Mouse (Mus musculus) lung, embryonic 16.5 days (tissue): ENCODE measurements around the gene Fanci. TPM values are rescaled to one million over a fixed set of nuclear protein-coding genes. Genes with fewer than 3 reads are reported as not detected.
A peak's percentile ranks its signal among the peaks of the same experiment; 100 is the strongest.

Experiments
- ATAC-seq: fragments of 200-750 bp; cut with Nextera tagmentation; 2 replicates; pipeline ENCODE4 v1.8.0; 2017; ENCODE audit warnings: low read depth, mild to moderate bottlenecking, moderate library complexity
- H3K27ac ChIP-seq: fragments of 300-500 bp; sonication (generic); 2 replicates; pipeline ENCODE4 v1.5.1; 2014; ENCODE audit warnings: mild to moderate bottlenecking, control low read depth, low read length
- H3K27me3 ChIP-seq: fragments of 300-500 bp; sonication (generic); 2 replicates; pipeline ENCODE4 v1.6.1; 2014; ENCODE audit warnings: low read depth, low read length, mixed read lengths; ENCODE audit not compliant: control insufficient read depth, insufficient read depth
- H3K36me3 ChIP-seq: fragments of 300-500 bp; sonication (generic); 2 replicates; pipeline ENCODE4 v1.6.1; 2014; ENCODE audit warnings: low read length; ENCODE audit not compliant: control insufficient read depth, insufficient read depth
- H3K4me1 ChIP-seq: fragments of 300-500 bp; sonication (generic); replicated peaks from 2 replicates; pipeline ENCODE4 v1.6.1; 2014; ENCODE audit warnings: low read length, mixed read lengths; ENCODE audit not compliant: control insufficient read depth, insufficient read depth
- H3K4me2 ChIP-seq: fragments of 300-500 bp; sonication (generic); 2 replicates; pipeline ENCODE4 v1.6.1; 2014; ENCODE audit warnings: low read depth, low read length, control low read depth
- H3K4me3 ChIP-seq: fragments of 300-500 bp; sonication (generic); 2 replicates; pipeline ENCODE4 v1.5.1; 2014; ENCODE audit warnings: mild to moderate bottlenecking, low read length, control low read depth
- H3K9ac ChIP-seq: fragments of 300-500 bp; sonication (generic); 2 replicates; pipeline ENCODE4 v1.6.1; 2014; ENCODE audit warnings: low read length, control low read depth
- H3K9me3 ChIP-seq: fragments of 300-500 bp; sonication (generic); 2 replicates; pipeline ENCODE4 v1.6.1; 2016; ENCODE audit warnings: low read length; ENCODE audit not compliant: control insufficient read depth
- WGBS: fragments of 180-500 bp; shearing (Covaris S2); extraction: QIAGEN DNeasy Blood & Tissue Kit; methylation state at CpG from one replicate; pipeline ENCODE4 v1.1.7; 2014; 5-methylcytosine and 5-hydroxymethylcytosine counted together
- polyA plus RNA-seq: library from polyadenylated mRNA; unstranded; fragments of >200 nt; fragmentation: Nextera tagmentation; extraction: Ambion mirVana; gene quantifications from 2 replicates; pipeline ENCODE4 v1.2.1, GENCODE M21; 2015

Fanci gene
- polyA plus RNA-seq, 1 experiment from 2014 or later, result 13.7 TPM

DNA sequence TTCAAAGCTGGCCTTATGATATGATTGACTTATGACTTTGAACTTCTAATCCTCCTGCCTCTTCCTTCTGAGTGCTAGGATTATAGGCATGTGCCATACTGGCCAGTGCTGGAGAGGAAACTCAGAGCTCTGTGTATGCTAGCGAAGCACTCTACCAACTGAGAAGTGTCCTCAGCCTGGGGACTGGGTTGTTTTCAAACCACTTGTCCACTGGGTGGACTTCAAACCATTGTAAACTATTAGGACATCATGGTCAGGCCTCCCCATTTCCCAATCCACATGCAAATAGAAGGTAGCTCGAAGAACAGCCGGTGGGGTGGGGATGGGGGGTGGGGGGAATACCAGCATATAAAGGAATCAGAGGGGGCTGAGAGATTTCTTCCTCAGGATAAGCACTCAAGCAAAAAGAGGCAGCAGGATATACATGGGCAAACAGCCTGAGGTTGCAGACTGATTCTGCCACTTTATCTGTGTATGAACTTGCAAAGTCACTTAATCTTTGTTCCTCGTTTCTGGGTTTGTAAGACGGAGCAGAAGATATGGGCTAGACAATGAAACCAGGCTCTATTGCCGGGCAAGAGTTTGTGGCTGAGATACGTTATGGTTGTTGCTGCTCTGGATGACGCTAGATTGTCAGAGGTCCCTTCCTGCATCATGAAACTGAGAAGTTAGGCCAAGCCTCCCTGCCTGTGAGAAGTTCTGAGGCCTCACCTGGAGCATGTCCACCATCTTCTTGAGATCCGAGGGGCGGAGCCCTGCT is 15.0 kb upstream of the Fanci start:
- no peak overlapping the region for H3K9ac ChIP-seq
- no peaks in the 10 kb centered on the region for H3K4me1 ChIP-seq
- H3K4me2 ChIP-seq, result no peak overlapping the region
- H3K9me3 ChIP-seq, result no peaks in the 10 kb centered on the region
- ATAC-seq, result no peak
- H3K36me3 ChIP-seq, result no peaks in the 10 kb centered on the region
- no peak overlapping the region for H3K27ac ChIP-seq
- WGBS, result 75% methylated on average over 10 of the region's 10 CpGs
- no peaks in the 10 kb centered on the region for H3K27me3 ChIP-seq
- no peak overlapping the region for H3K4me3 ChIP-seq

DNA sequence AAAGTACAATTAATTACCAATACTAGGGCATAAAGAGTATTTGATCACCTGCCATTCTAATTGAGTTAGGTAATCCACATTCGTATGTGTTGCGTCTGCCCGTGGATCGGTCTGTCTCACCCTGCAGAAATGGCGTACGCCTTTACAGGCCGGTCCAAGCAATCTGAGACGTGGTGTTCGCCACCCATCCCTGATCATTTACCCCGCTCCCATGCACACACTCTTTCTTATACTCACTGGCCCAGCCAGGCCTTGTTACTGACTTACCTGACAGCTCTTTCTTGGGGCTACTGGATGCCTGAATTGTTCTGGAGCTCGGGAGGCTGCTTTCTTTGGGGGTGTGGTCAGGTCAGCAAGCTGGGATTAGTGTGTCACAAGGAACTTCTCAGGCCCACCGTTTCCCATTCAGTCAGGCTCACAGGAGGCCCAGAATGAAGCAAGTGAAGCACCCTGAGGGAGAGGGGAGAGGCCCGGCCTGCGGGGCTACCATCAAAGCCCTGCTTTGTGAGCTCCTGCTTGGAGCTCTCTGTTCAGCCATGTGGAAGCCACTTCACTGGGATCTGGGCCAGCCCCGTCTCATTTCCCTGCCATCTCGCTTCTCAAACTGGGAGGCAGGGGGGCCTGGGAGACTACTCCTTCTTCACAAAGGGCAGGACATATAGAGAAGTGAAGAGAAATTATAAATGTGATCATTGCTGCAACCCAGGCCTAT is 5.2 kb upstream of the Fanci start, which contains the start of gene Rlbp1:
TSS of gene Rlbp1 (minus strand) at position 627 of the 712 bp plus-strand sequence.
- Histone ChIP-seq H3K9me3 (no peaks in the 10 kb centered on the region), H3K4me1 (peaks cover 3% of the 10 kb centered on the region; the same call in 1 of the 2 replicates), H3K9ac (no peak within 1 kb of the TSS), H3K36me3 (no peaks in the 10 kb centered on the region), H3K27me3 (no peaks in the 10 kb centered on the region), H3K4me2 (no peak within 1 kb of the TSS), H3K4me3 (no peak within 1 kb of the TSS), H3K27ac (no peak within 1 kb of the TSS)
- no peak for ATAC-seq
- WGBS, result 66% methylated on average over 16 of the region's 16 CpGs

DNA sequence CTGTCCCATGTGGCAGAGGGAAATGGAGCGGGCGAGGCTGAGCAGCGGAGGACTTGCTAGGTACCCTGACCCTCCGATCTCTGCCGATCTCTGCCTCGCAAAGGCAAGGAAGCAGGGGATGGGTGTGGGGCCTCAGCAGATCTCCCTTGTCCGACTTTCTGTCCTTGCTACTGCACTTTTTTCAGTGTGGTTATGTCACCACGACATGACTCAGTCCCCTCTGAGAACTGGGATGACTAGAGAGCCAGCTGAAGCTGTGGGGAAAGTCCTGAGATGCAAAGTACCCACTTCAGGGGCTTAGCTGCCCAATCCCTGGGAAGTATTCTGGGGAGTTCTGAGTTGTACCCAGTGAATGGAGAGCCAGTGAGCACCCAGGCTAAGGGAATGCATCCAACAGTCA is 4.6 kb upstream of the Fanci start:
- no peak overlapping the region for H3K9ac ChIP-seq
- H3K4me2 ChIP-seq, result no peak overlapping the region
- H3K4me3 ChIP-seq, result no peak overlapping the region
- H3K4me1 ChIP-seq, result peaks cover 3% of the 10 kb centered on the region; the same call in 1 of the 2 replicates
- H3K36me3 ChIP-seq, result no peaks in the 10 kb centered on the region
- WGBS, result 70% methylated on average over 8 of the region's 8 CpGs
- no peaks in the 10 kb centered on the region for H3K9me3 ChIP-seq
- H3K27ac ChIP-seq, result no peak overlapping the region
- ATAC-seq, result no peak
- no peaks in the 10 kb centered on the region for H3K27me3 ChIP-seq

DNA sequence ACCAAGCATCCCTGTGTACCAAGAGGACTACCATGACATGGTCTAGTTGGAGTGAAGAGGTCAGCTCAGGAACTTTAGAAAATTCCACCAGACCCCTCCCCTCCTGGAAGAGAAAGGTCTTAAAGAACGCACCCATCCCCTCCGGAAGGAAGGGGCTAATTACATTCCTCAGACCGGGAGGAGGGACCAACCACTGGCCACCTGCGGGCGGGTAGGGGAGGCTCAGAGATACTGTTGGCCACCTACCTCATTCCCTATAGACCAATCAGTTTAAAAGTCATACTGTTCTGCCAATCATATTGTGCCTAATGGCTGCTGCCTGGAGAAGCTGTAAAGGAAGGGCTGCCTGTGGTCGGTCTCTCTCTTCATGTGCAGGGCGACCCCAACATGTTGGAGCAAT is 3.7 kb upstream of the Fanci start:
- no peaks in the 10 kb centered on the region for H3K27me3 ChIP-seq
- H3K27ac ChIP-seq, result no peak overlapping the region
- 36% methylated on average over 7 of the region's 7 CpGs for WGBS
- H3K36me3 ChIP-seq, result no peaks in the 10 kb centered on the region
- ATAC-seq, result no peak
- no peaks in the 10 kb centered on the region for H3K9me3 ChIP-seq
- peaks cover 7% of the 10 kb centered on the region for H3K4me1 ChIP-seq
- no peak overlapping the region for H3K4me3 ChIP-seq
- H3K4me2 ChIP-seq, result no peak overlapping the region
- H3K9ac ChIP-seq, result no peak overlapping the region

DNA sequence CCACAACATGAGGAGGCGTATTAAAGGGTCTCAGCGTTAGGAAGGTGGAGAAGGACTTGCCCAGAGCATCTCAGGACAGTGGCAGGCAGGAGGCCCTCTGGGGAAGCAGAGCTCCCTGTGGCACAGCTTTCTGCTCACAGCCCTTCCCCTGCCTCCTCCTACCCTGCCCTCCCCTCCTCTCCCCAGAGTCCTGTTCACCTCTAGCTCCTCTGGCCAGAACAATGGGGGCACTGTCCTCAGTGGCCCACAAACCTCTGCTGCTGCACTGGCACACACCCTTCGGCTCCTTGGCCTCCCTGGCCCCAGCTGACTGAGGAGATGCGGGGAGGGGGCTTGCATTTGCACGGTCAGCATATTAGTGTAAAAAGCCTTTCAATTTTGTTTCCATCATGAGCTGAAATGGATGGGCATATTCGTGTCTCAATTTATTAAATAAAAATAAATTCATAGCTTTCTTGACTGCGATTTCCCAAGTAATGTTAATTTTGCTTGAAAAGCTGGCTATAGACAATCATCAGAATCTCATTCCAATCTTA is 3.0 kb upstream of the Fanci start:
- ATAC-seq, result no peak
- no peaks in the 10 kb centered on the region for H3K36me3 ChIP-seq
- no peak overlapping the region for H3K9ac ChIP-seq
- no peak overlapping the region for H3K4me3 ChIP-seq
- H3K9me3 ChIP-seq, result no peaks in the 10 kb centered on the region
- no peak overlapping the region for H3K4me2 ChIP-seq
- H3K27ac ChIP-seq, result no peak overlapping the region
- WGBS, result 60% methylated on average over 7 of the region's 7 CpGs
- H3K27me3 ChIP-seq, result no peaks in the 10 kb centered on the region
- peaks cover 9% of the 10 kb centered on the region for H3K4me1 ChIP-seq

DNA sequence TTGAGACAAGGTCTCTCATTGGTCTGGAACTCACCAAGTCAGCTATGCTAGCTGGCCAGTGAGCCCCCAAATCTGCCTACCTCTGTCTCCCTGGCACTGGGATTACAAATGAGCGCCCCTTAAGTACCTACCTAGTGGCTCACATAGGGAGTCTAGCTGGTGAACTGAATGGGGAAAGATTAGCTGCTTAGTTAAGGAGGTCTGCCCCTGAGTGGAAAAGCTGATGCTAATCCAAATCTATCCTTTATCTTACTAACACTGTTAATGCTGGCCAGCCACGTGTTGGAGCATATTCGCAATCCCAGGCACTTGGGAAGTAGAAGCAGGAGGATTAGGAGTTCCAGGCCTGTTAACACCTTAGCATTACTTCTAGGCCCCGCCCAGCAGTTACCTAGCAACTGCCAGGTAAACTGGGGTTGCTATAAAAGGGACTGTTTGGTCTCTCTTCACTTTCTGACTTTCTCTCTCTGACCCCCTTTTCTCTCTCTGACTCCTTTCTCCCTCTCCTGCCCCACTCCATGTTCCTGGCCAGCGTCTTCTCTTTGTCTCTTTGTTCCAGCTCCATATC is 1.5 kb upstream of the Fanci start:
- 52% methylated on average over 5 of the region's 5 CpGs for WGBS
- ATAC-seq, result no peak
- Histone ChIP-seq H3K27me3 (no peaks in the 10 kb centered on the region), H3K27ac (no peak overlapping the region), H3K4me1 (peaks cover 9% of the 10 kb centered on the region), H3K36me3 (no peaks in the 10 kb centered on the region), H3K4me2 (no peak overlapping the region), H3K9ac (no peak overlapping the region), H3K4me3 (no peak overlapping the region), H3K9me3 (no peaks in the 10 kb centered on the region)

DNA sequence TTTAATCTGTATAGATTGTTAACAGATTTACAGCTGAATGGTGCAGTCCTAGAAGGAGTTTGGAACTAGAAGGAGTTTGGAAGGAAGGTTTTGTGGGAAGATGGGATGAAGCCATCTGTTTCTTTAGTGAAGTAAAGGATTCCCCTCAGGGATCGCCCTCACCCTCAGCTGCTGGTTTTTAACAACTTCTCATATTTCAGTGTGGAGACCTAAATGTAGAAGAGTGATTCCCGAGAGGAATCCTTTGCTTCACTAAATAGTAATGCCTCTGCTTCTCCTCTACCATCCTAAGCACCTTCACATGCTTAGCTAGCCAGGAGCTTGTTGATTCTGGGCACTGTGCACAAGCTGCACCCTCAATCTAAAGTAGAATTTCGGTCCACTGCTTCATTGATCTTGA is 258 bp upstream of the Fanci start:
- Histone ChIP-seq H3K4me1 (peaks cover 9% of the 10 kb centered on the region), H3K9ac (peak overlapping the region; percentile 72), H3K4me3 (peak overlapping the region; percentile 63), H3K27ac (peak overlapping the region; percentile 63; the same call in 1 of the 2 replicates), H3K27me3 (no peaks in the 10 kb centered on the region), H3K4me2 (peak overlapping the region; percentile 66), H3K36me3 (no peaks in the 10 kb centered on the region), H3K9me3 (no peaks in the 10 kb centered on the region)
- peak; percentile 8; the same call in 1 of the 2 replicates for ATAC-seq
- WGBS, result 0% methylated on average over 3 of the region's 3 CpGs

DNA sequence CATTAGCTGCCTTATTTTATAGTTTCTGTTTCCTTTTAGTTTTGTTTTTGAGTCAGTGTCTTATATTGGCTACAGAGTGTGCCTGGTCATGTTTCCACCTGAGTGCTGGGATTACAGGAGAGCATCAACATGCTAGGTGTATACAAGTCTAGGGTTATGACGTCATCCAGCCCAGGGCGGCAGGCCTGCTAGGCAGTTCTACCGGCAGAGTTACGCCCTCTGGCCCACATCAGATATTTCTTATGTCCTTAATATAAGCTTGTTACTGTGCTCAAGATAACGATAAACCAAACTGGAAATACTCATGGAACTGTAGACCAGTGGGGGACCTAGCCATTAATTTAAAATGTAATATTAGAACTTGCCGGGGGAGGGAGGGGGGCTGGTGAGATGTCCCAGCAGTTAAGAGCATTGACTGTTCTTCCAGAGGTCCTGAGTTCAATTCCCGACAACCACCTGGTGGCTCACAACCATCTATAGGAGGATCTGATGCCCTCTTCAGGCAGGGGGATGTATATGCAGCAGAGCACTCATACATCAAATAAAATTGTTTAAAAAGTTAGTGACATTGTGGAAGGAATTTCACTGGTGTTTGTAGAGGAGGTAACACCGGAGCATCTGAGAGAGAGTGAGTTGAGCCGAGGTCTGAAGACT is 1.3 kb downstream of the Fanci start:
- H3K9me3 ChIP-seq, result no peaks in the 10 kb centered on the region
- peaks cover 9% of the 10 kb centered on the region for H3K4me1 ChIP-seq
- no peaks in the 10 kb centered on the region for H3K36me3 ChIP-seq
- WGBS, result 45% methylated on average over 9 of the region's 9 CpGs
- peak overlapping the region; percentile 66 for H3K4me2 ChIP-seq
- H3K4me3 ChIP-seq, result peak overlapping the region; percentile 63
- H3K27ac ChIP-seq, result no peak overlapping the region
- peak; percentile 23; the same call in 1 of the 2 replicates for ATAC-seq
- H3K27me3 ChIP-seq, result no peaks in the 10 kb centered on the region
- H3K9ac ChIP-seq, result peak overlapping the region; percentile 72

DNA sequence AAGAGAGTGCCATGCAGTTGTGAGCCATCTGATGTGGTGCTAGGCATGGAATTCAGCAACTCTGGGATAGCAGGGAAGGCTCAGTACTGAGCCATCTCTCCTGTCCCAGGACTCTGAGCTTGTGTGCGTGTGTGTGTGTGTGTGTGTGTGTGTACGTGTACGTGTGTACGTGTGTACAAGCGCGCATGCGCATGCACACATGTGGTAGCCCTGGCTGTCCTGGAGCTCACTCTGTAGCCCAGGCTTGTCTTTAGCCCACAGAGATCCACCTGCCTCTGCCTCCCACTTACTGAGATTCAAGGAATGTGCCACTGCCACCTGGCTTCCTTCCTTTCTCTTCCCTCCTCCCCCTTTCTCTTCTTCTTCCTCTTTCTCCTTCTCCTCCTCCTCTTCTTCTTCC is 2.2 kb downstream of the Fanci start:
- Histone ChIP-seq H3K27me3 (no peaks in the 10 kb centered on the region), H3K4me1 (peaks cover 9% of the 10 kb centered on the region), H3K9ac (no peak overlapping the region), H3K27ac (no peak overlapping the region), H3K4me3 (no peak overlapping the region), H3K4me2 (no peak overlapping the region), H3K36me3 (no peaks in the 10 kb centered on the region), H3K9me3 (no peaks in the 10 kb centered on the region)
- ATAC-seq, result no peak
- 92% methylated on average over 7 of the region's 7 CpGs for WGBS
